Mouse (Mus musculus) hindbrain, embryonic 14.5 days (tissue): ENCODE results near the gene Zfp28. TPM values are rescaled to one million over a fixed set of nuclear protein-coding genes. Genes with fewer than 3 reads are reported as not detected.

Experiments used
- ATAC-seq: fragments of 200-750 bp; cut with Nextera tagmentation; 2 replicates; pipeline ENCODE4 v1.8.0; 2017; ENCODE audit warnings: moderate number of reproducible peaks, mild to moderate bottlenecking, moderate TSS enrichment, moderate library complexity; ENCODE audit not compliant: low FRiP score
- DNase-seq: peaks from one replicate; pipeline ENCODE4 v3.0.0-alpha.2; 2015; ENCODE audit warnings: low spot score
- H3K27ac ChIP-seq: fragments of 300-500 bp; sonication (generic); 2 replicates; pipeline ENCODE4 v1.5.1; 2014; ENCODE audit warnings: mild to moderate bottlenecking, moderate library complexity
- H3K27me3 ChIP-seq: fragments of 300-500 bp; sonication (generic); 2 replicates; pipeline ENCODE4 v1.6.1; 2014; ENCODE audit warnings: mild to moderate bottlenecking, low read length, mixed read lengths; ENCODE audit not compliant: control insufficient read depth, insufficient read depth
- H3K36me3 ChIP-seq: fragments of 300-500 bp; sonication (generic); replicated peaks from 2 replicates; pipeline ENCODE4 v1.6.1; 2014; ENCODE audit not compliant: control insufficient read depth, insufficient read depth
- H3K4me1 ChIP-seq: fragments of 300-500 bp; sonication (generic); replicated peaks from 2 replicates; pipeline ENCODE4 v1.6.1; 2014; ENCODE audit warnings: antibody characterized with exemption, low read length, mixed read lengths; ENCODE audit not compliant: control insufficient read depth, insufficient read depth
- H3K4me2 ChIP-seq: fragments of 300-500 bp; sonication (generic); replicated peaks from 2 replicates; pipeline ENCODE4 v1.6.1; 2014; ENCODE audit warnings: mild to moderate bottlenecking, moderate library complexity
- H3K4me3 ChIP-seq: fragments of 300-500 bp; sonication (generic); replicated peaks from 2 replicates; pipeline ENCODE4 v1.5.1; 2014; ENCODE audit warnings: mild to moderate bottlenecking, low read length
- H3K9ac ChIP-seq: fragments of 300-500 bp; sonication (generic); 2 replicates; pipeline ENCODE4 v1.6.1; 2014
- H3K9me3 ChIP-seq: fragments of 300-500 bp; sonication (generic); 2 replicates; pipeline ENCODE4 v1.6.1; 2016; ENCODE audit warnings: low read length; ENCODE audit not compliant: control insufficient read depth
- WGBS: fragments of 180-500 bp; shearing (Covaris S2); extraction: QIAGEN DNeasy Blood & Tissue Kit; methylation state at CpG from one replicate; pipeline ENCODE4 v1.1.7; 2014; 5-methylcytosine and 5-hydroxymethylcytosine counted together
- polyA plus RNA-seq: library from polyadenylated mRNA; unstranded; fragments of >200 nt; fragmentation: Nextera tagmentation; extraction: Ambion mirVana; gene quantifications from 2 replicates; pipeline ENCODE4 v1.2.1, GENCODE M21; 2014

Zfp28 gene
- 15.2 and 16.0 TPM in 2 replicates for polyA plus RNA-seq

DNA sequence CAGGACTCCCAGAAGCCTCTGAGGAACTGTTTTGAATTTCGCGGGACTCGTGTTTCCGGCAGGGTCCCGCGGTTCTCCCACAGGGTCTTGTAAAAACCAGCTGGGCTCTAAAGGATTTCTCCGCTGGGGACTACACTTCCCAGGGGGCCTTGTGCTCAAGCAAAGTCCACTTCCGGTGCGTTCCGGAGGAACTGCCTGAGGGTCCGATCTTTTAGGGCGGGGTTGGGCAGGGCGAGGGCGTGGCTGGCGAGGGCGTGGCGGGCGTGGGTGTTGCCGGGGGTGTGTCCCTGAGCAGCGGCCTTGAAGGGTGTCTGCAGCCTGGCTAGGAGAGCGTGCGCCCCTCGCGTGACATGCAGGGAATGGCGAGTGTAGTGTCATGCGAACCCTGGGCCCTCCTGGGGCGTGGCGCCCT lies at the start of gene Zfp28:
Gene Zfp28 (plus strand): TSS at position 252 of the 412 bp plus-strand sequence.
- H3K4me2 ChIP-seq, result peak within 1 kb of the TSS; percentile 82
- no peaks in the 10 kb centered on the region for H3K9me3 ChIP-seq
- ATAC-seq, result peak; percentile 94
- peaks cover 19% of the 10 kb centered on the region for H3K36me3 ChIP-seq
- H3K27ac ChIP-seq, result peak within 1 kb of the TSS; percentile 52
- H3K9ac ChIP-seq, result peak within 1 kb of the TSS; percentile 79
- 0% methylated on average over 28 of the region's 28 CpGs for WGBS
- no peaks in the 10 kb centered on the region for H3K27me3 ChIP-seq
- peak within 1 kb of the TSS; percentile 65 for H3K4me3 ChIP-seq
- DNase-seq, result peak; percentile 94
- H3K4me1 ChIP-seq, result peaks cover 17% of the 10 kb centered on the region; the same call in 1 of the 2 replicates

GRCm38 (mm10) chr7:6339865-6340264 lies 43.2 kb upstream of the Zfp28 start:
- no peak overlapping the region for H3K27ac ChIP-seq
- no peak overlapping the region for H3K4me3 ChIP-seq
- H3K9ac ChIP-seq, result no peak overlapping the region
- ATAC-seq (no peak), DNase-seq (no peak)
- H3K27me3 ChIP-seq, result no peaks in the 10 kb centered on the region
- H3K36me3 ChIP-seq, result no peaks in the 10 kb centered on the region
- WGBS, result 88% methylated on average over 5 of the region's 5 CpGs
- H3K4me1 ChIP-seq, result peaks cover 5% of the 10 kb centered on the region; the same call in 1 of the 2 replicates
- no peak overlapping the region for H3K4me2 ChIP-seq
- no peaks in the 10 kb centered on the region for H3K9me3 ChIP-seq

GRCm38 (mm10) chr7:6343501-6344071 lies 39.5 kb upstream of the Zfp28 start, which contains the start of gene Gm3854:
Gene Gm3854, plus strand, starts transcription at chr7:6343759.
- peak; percentile 92 for ATAC-seq
- peak within 1 kb of the TSS; percentile 54 for H3K4me2 ChIP-seq
- H3K9me3 ChIP-seq, result no peaks in the 10 kb centered on the region
- peak within 1 kb of the TSS; percentile 65 for H3K4me3 ChIP-seq
- peaks cover 5% of the 10 kb centered on the region; the same call in 1 of the 2 replicates for H3K4me1 ChIP-seq
- WGBS, result under 1% methylated on average over 26 of the region's 26 CpGs
- peak; percentile 87 for DNase-seq
- peak within 1 kb of the TSS; percentile 91 for H3K27ac ChIP-seq
- H3K9ac ChIP-seq, result peak within 1 kb of the TSS; percentile 70
- no peaks in the 10 kb centered on the region for H3K27me3 ChIP-seq
- no peaks in the 10 kb centered on the region; the same call in 1 of the 2 replicates for H3K36me3 ChIP-seq

GRCm38 (mm10) chr7:6344124-6344523 lies 39.0 kb upstream of the Zfp28 start:
- DNase-seq (no peak), ATAC-seq (peak; percentile 53)
- 29% methylated on average over 10 of the region's 10 CpGs for WGBS
- H3K27ac ChIP-seq, result no peak overlapping the region
- H3K9ac ChIP-seq, result peak overlapping the region; percentile 70
- peak overlapping the region; percentile 65 for H3K4me3 ChIP-seq
- H3K36me3 ChIP-seq, result no peaks in the 10 kb centered on the region; the same call in 1 of the 2 replicates
- no peaks in the 10 kb centered on the region for H3K27me3 ChIP-seq
- peak overlapping the region; percentile 54 for H3K4me2 ChIP-seq
- peaks cover 5% of the 10 kb centered on the region; the same call in 1 of the 2 replicates for H3K4me1 ChIP-seq
- no peaks in the 10 kb centered on the region for H3K9me3 ChIP-seq

DNA sequence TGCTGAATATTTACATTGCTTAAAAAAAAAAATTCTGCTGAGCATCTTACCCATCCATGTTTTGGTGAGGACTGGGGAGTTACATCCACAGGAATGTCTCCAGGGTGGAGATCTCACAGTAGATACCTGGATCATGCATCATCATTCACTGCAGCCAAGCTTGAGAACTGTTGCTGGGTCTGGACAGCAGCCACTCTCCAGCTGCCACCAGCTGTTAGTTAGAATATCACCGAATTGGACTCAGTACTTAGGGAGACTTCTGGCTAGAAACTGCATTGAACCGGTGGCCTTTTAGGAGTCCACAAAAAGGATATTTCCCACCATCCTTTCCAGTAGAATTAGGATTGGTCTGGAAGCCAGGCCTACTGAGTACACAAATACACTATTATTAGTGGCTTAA lies 25.0 kb upstream of the Zfp28 start:
- Histone ChIP-seq H3K4me1 (0 out of 2 replicates have a peak, but pooled peaks cover 5% of the 10 kb centered on the region), H3K27ac (no peak overlapping the region), H3K4me2 (no peak overlapping the region), H3K9ac (no peak overlapping the region), H3K36me3 (peaks cover 18% of the 10 kb centered on the region), H3K4me3 (no peak overlapping the region), H3K9me3 (no peaks in the 10 kb centered on the region), H3K27me3 (no peaks in the 10 kb centered on the region)
- DNase-seq, result no peak
- WGBS, result 85% methylated on average over 2 of the region's 2 CpGs
- ATAC-seq, result no peak

DNA sequence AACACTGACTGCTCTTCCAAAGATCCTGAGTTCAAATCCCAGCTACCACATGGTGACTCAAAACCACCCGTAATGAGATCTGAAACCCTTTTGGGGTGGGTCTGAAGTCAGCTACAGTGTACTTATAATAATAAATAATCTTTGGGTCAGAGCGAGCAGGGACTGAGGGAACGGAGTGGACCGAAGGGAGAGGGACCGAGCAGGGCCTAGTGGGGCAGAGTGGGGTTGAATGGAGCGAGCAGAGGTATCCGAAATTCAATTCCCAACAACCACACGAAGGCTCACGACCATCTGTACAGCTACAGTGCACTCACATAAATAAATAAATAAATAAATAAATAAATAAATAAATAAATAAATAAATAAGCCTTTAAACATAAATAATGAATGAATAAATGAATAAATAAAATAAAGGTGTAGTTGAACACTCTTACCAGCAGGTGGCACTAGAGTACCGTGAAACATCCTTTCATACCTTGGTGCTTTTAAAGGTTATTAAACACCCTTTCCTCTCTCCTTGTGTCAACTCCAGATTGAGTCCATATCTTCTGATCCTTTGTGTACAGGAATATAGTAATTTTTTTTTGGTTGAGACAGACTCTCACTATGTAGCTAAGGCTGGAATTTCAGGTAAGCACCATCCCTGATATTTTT lies 24.0 kb upstream of the Zfp28 start:
- WGBS, result 52% methylated on average over 10 of the region's 10 CpGs
- no peak overlapping the region for H3K4me2 ChIP-seq
- H3K4me3 ChIP-seq, result no peak overlapping the region
- DNase-seq (peak; percentile 90), ATAC-seq (no peak)
- peaks cover 7% of the 10 kb centered on the region; the same call in 1 of the 2 replicates for H3K4me1 ChIP-seq
- H3K27ac ChIP-seq, result no peak overlapping the region
- H3K36me3 ChIP-seq, result peaks cover 9% of the 10 kb centered on the region; the same call in 1 of the 2 replicates
- H3K9me3 ChIP-seq, result no peaks in the 10 kb centered on the region
- H3K27me3 ChIP-seq, result no peaks in the 10 kb centered on the region
- no peak overlapping the region for H3K9ac ChIP-seq

DNA sequence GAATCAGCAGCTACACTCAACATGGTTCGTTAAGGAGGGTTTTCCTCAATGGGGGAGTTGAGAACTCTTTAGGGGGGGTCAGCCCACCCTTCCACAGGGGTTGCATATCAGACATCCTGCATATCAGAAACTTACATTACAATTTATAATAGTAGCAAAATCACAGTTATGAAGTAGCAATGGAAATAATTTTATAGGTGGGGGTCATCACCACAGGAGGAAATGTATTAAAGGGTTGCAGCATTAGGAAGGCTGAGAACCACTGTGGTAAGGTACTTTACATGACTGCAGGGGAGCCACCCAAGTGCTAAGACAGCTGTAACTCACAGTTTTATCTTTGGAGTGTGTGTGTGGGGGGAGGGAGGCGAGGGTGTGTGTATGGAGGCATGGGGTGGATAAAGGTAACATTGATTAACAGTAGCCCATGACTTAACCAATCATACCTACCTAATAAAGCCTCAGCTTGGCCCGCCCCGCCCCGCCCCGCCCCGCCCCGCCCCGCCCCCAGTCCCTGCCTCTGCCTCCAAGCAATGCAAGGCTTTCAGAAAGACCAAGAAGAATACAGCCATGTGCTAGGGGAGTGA lies 22.5 kb upstream of the Zfp28 start:
- Histone ChIP-seq H3K27ac (no peak overlapping the region), H3K36me3 (no peaks in the 10 kb centered on the region), H3K4me2 (no peak overlapping the region), H3K4me1 (peaks cover 14% of the 10 kb centered on the region; the same call in 1 of the 2 replicates), H3K27me3 (no peaks in the 10 kb centered on the region), H3K9me3 (no peaks in the 10 kb centered on the region), H3K9ac (no peak overlapping the region), H3K4me3 (no peak overlapping the region)
- no peak for DNase-seq
- WGBS, result 21% methylated on average over 9 of the region's 9 CpGs
- no peak for ATAC-seq

GRCm38 (mm10) chr7:6361756-6362155 lies 21.3 kb upstream of the Zfp28 start:
- DNase-seq (no peak), ATAC-seq (no peak)
- Histone ChIP-seq H3K4me3 (peak overlapping the region; percentile 42), H3K9ac (peak overlapping the region; percentile 72), H3K27me3 (no peaks in the 10 kb centered on the region), H3K36me3 (no peaks in the 10 kb centered on the region), H3K4me1 (peaks cover 14% of the 10 kb centered on the region; the same call in 1 of the 2 replicates), H3K9me3 (no peaks in the 10 kb centered on the region), H3K27ac (peak overlapping the region; percentile 96), H3K4me2 (peak overlapping the region; percentile 65)
- WGBS, result 29% methylated on average over 7 of the region's 7 CpGs
